Mouse (Mus musculus) liver, postnatal 0 days (tissue): Measurements from ENCODE around the gene Fads3.

Experiments used
- CTCF ChIP-seq: sonication (generic); IDR thresholded peaks from 2 replicates; pipeline ENCODE4 v1.5.1; 2016; ENCODE audit warnings: antibody characterized with exemption, low read depth
- EP300 ChIP-seq: IDR thresholded peaks from 2 replicates; pipeline ENCODE4 v1.6.1; 2016; ENCODE audit warnings: antibody characterized with exemption, low read depth, mild to moderate bottlenecking

- TF ChIP-seq EP300 = no peak
- no peak for TF ChIP-seq CTCF
Measured at GRCm38 (mm10) chr19:9998736-9999486, 42.5 kb upstream of the Fads3 start.
